Mouse (Mus musculus): ENCODE measurements around the gene Kank4.

Kank4 gene

DNA sequence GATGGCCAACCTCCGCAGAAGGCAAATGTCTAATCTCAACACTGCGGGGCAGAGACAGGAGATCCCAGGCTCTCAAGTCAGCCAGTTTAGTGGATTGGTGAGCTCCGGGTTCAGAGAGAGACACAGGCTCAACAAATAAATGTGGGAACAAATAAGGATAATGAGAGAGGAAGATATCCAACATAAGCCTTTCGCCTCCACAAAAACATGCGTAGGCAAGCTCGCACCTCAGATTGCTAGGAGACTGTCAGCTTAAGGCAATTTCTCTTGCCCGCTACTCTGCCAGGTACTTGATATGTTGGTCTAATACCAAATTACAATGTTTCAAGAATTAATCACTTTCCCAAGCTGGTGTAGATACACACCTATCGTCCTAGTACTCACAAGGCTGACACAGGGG, 106.4 kb downstream of the Kank4 start:
- no peak for DNase-seq (ENCODE audit: low spot score)

Data from ovary, postnatal 36 days (tissue).